Mouse (Mus musculus) thymus, adult 18-20 months (tissue): ENCODE results near the gene Gm17651.
A peak's percentile ranks its signal among the peaks of the same experiment; 100 is the strongest.

Experiments
- DNase-seq, 2 experiments: peaks; one replicate each; pipeline ENCODE4 v3.0.0; 2022; ENCODE audit warnings: mixed read lengths in 2 of 2

Gene Gm17651

GRCm38 (mm10) chr3:97678416-97678815 is 3.9 kb upstream of the Gm17651 start:
- no peak for DNase-seq

- no peak for DNase-seq
Measured at GRCm38 (mm10) chr3:97676126-97676525, 1.6 kb upstream of the Gm17651 start.

GRCm38 (mm10) chr3:97667093-97667675 is 7.3 kb downstream of the Gm17651 start:
- DNase-seq = no peak

- DNase-seq = no peak
Measured at GRCm38 (mm10) chr3:97666154-97666553, 8.3 kb downstream of the Gm17651 start.

GRCm38 (mm10) chr3:97665525-97665924 is 9.0 kb downstream of the Gm17651 start:
- no peak for DNase-seq

- DNase-seq = no peak
Measured at GRCm38 (mm10) chr3:97661206-97661605, 13.3 kb downstream of the Gm17651 start.

GRCm38 (mm10) chr3:97659746-97660145 is 14.7 kb downstream of the Gm17651 start:
- DNase-seq = no peak

GRCm38 (mm10) chr3:97658426-97659193 is 15.9 kb downstream of the Gm17651 start:
- peak; percentile 73 to 77 for DNase-seq

- DNase-seq = peak; percentile 97 to 99
Measured at GRCm38 (mm10) chr3:97657655-97658411, 16.7 kb downstream of the Gm17651 start, which contains the start of gene Prkab2. Gene Prkab2 (plus strand): TSS chr3:97658193.

- DNase-seq = peak; percentile 16 to 17
Measured at GRCm38 (mm10) chr3:97654901-97655300, 19.6 kb downstream of the Gm17651 start.

GRCm38 (mm10) chr3:97653781-97654180 is 20.7 kb downstream of the Gm17651 start:
- no peak for DNase-seq

GRCm38 (mm10) chr3:97651604-97652003 is 22.9 kb downstream of the Gm17651 start:
- DNase-seq = no peak

GRCm38 (mm10) chr3:97649469-97649868 is 25.0 kb downstream of the Gm17651 start:
- no peak for DNase-seq

GRCm38 (mm10) chr3:97649022-97649421 is 25.5 kb downstream of the Gm17651 start:
- no peak for DNase-seq

GRCm38 (mm10) chr3:97648518-97648917 is 26.0 kb downstream of the Gm17651 start:
- DNase-seq = no peak

- DNase-seq = no peak
Measured at GRCm38 (mm10) chr3:97642001-97642400, 32.5 kb downstream of the Gm17651 start.

GRCm38 (mm10) chr3:97641396-97641795 is 33.1 kb downstream of the Gm17651 start:
- DNase-seq = no peak

- no peak for DNase-seq
Measured at GRCm38 (mm10) chr3:97634288-97634761, 40.2 kb downstream of the Gm17651 start.

GRCm38 (mm10) chr3:97633456-97633855 is 41.0 kb downstream of the Gm17651 start:
- DNase-seq = no peak

- no peak for DNase-seq
Measured at GRCm38 (mm10) chr3:97631258-97631860, 43.1 kb downstream of the Gm17651 start.

GRCm38 (mm10) chr3:97630746-97631145 is 43.7 kb downstream of the Gm17651 start:
- DNase-seq = no peak

GRCm38 (mm10) chr3:97629941-97630340 is 44.6 kb downstream of the Gm17651 start:
- DNase-seq = no peak

GRCm38 (mm10) chr3:97628391-97629001 is 46.0 kb downstream of the Gm17651 start, which contains the start of gene Fmo5:
Gene Fmo5 (plus strand): TSS chr3:97628804.
- DNase-seq = peak; percentile 69 to 72
